Mouse (Mus musculus) megakaryocyte, embryonic 14.5 days (primary cell): ENCODE results near the gene Tram2.

ENCODE experiments used
- FLI1 ChIP-seq: IDR thresholded peaks from 2 replicates; pipeline ENCODE4 v1.6.1; 2012; ENCODE audit warnings: low read length, inconsistent platforms, mixed read lengths
- GATA1 ChIP-seq: IDR thresholded peaks from 3 replicates; pipeline ENCODE4 v1.6.1; 2012; ENCODE audit warnings: mixed read lengths, low read length, inconsistent platforms, borderline replicate concordance

DNA sequence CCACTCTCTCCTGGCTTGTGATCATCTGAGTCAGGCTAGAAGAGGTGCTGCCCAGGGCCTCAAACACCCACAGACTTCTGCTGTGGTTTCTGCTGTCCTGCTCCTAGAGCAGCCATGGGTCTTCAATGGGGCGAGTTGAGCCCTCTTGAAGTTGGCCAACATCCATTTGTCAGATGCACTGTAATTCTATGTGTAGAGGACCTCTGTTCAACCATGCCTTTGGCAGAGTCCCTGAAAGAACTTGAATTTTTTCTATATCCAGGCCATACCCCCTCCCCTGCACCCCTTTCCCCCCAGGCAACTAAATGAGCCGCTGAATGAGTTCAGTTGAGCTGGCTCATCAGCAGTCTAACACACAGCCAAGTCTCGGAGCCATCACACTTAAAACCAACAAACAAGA, 39.5 kb downstream of the Tram2 start:
- TF ChIP-seq FLI1 (no peak), GATA1 (no peak)
